Comparison of ENCODE assay signal across 37 mouse cellular contexts in the genomic region with DNA sequence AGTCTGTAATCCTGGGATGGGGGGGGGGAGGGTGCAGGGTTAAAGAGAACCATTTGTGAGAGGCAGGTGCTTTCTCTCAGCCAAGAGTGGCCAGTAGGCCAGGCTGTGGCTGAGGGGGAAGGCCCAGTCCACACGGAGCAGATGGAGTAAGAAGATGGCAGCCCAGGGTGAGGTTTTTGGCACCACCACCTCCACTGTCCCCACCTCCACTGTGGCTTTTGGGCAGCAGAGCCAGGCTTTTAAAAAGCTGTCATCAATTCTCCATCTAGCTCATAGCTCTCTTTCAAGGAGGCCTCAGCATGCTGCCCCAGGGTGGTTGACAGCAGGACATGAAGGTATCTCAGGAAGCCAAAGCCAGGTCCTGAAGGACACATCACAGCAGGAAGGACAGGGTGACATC. TPM values are rescaled to one million over a fixed set of nuclear protein-coding genes. Genes with fewer than 3 reads are reported as not detected.
A peak's percentile ranks its signal among the peaks of the same experiment; 100 is the strongest.
DNase-seq lines count a peak whose midpoint lies in the region; ATAC-seq and TF ChIP-seq lines count a peak whose summit lies in the region.
"Had no signal": no experiment of that assay in that cellular context is flagged by ENCODE, and none has a peak within 500 bp of the region (broad histone marks: within the 10 kb centered on the region; RNA-seq: fewer than 3 reads in every experiment).

No protein-coding gene starts in this region.

- 0 out of 2 replicates have a peak, but pooled peaks cover 12% of the 10 kb centered on the region for H3K4me1 ChIP-seq in forebrain, postnatal 0 days (ENCODE audit: insufficient read depth)
- peaks cover 14% of the 10 kb centered on the region for H3K4me1 ChIP-seq in forebrain, embryonic 12.5 days
- H3K4me1 ChIP-seq: kidney, embryonic 15.5 days had no signal

- H3K9ac ChIP-seq in forebrain, postnatal 0 days, result no peak overlapping the region
- no peak overlapping the region for H3K9ac ChIP-seq in forebrain, embryonic 12.5 days
- H3K9ac ChIP-seq: embryonic facial prominence, embryonic 13.5 days; hindbrain, embryonic 15.5 days; kidney, embryonic 15.5 days; liver, embryonic 14.5 days; neural tube, embryonic 15.5 days; stomach, embryonic 15.5 days had no signal

- DNase-seq in cerebellum, adult 11-12 months, result peak; percentile 65
- no peak for DNase-seq in cerebellum, adult 11 months
- no peak for DNase-seq in forebrain, postnatal 0 days
- DNase-seq in brain, adult 2 months (ENCODE audit: low read depth, low spot score), result peak; percentile 59
- peak; percentile 63 to 64 for DNase-seq in cerebellum, postnatal 14 days
- no peak for DNase-seq in thymus, postnatal 0 days (ENCODE audit: low spot score)
- DNase-seq: adrenal gland, postnatal 10 days; gastrocnemius, postnatal 10 days; kidney, adult 11 months; kidney, postnatal 25 days; liver; lung, adult 2 months; midbrain, embryonic 14.5 days; retina, postnatal 1 day; thymus, adult 18-20 months; thymus, postnatal 36 days had no signal

- no peak for ATAC-seq in forebrain, postnatal 0 days
- no peak for ATAC-seq in forebrain, embryonic 12.5 days (ENCODE audit: low FRiP score)
- ATAC-seq: inflammation-experienced regulatory T-cells, adult 6 months had no signal

- H3K27me3 ChIP-seq in forebrain, postnatal 0 days (ENCODE audit: insufficient read depth, low read length), result no peaks in the 10 kb centered on the region
- no peaks in the 10 kb centered on the region; the same call in 1 of the 2 replicates for H3K27me3 ChIP-seq in forebrain, embryonic 12.5 days
- H3K27me3 ChIP-seq: hindbrain, embryonic 15.5 days; neural tube, embryonic 15.5 days; stomach, embryonic 15.5 days had no signal

- no peak overlapping the region for H3K4me3 ChIP-seq in forebrain, postnatal 0 days (ENCODE audit: low read depth, low read length)
- H3K4me3 ChIP-seq in forebrain, embryonic 12.5 days (replicated peaks), result no peak overlapping the region
- H3K4me3 ChIP-seq: embryonic facial prominence, embryonic 13.5 days; hindbrain, embryonic 10.5 days; hindbrain, embryonic 15.5 days; kidney, embryonic 15.5 days; neural tube, embryonic 15.5 days; stomach, embryonic 15.5 days had no signal

- no peak for TF ChIP-seq CTCF in forebrain, postnatal 0 days (IDR thresholded peaks at IDR 0.05; ENCODE audit: low read depth)

- no peak overlapping the region for H3K4me2 ChIP-seq in forebrain, postnatal 0 days (ENCODE audit: low read depth)
- H3K4me2 ChIP-seq in forebrain, embryonic 12.5 days, result no peak overlapping the region
- H3K4me2 ChIP-seq: embryonic facial prominence, embryonic 13.5 days; hindbrain, embryonic 15.5 days; kidney, embryonic 15.5 days; neural tube, embryonic 15.5 days; stomach, embryonic 15.5 days had no signal

- 0 out of 2 replicates have a peak overlapping the region, but pooled peaks have one; percentile 15 for H3K27ac ChIP-seq in forebrain, postnatal 0 days (ENCODE audit: low read depth, low read length)
- H3K27ac ChIP-seq in forebrain, embryonic 12.5 days, result no peak overlapping the region
- H3K27ac ChIP-seq: embryonic facial prominence, embryonic 13.5 days; hindbrain, embryonic 10.5 days; hindbrain, embryonic 15.5 days; kidney, embryonic 15.5 days; liver, embryonic 14.5 days; macrophage; neural tube, embryonic 15.5 days; stomach, embryonic 15.5 days had no signal

- H3K36me3 ChIP-seq in forebrain, postnatal 0 days (ENCODE audit: insufficient read depth), result no peaks in the 10 kb centered on the region
- no peaks in the 10 kb centered on the region for H3K36me3 ChIP-seq in forebrain, embryonic 12.5 days (replicated peaks)
- H3K36me3 ChIP-seq: embryonic facial prominence, embryonic 13.5 days; G1E; hindbrain, embryonic 10.5 days; hindbrain, embryonic 15.5 days; kidney, embryonic 15.5 days; neural tube, embryonic 15.5 days; stomach, embryonic 15.5 days had no signal

- no peaks in the 10 kb centered on the region for H3K9me3 ChIP-seq in forebrain, postnatal 0 days (ENCODE audit: low read length)
- H3K9me3 ChIP-seq in forebrain, embryonic 12.5 days, result no peaks in the 10 kb centered on the region
- H3K9me3 ChIP-seq: embryonic facial prominence, embryonic 13.5 days; G1E; hindbrain, embryonic 10.5 days; hindbrain, embryonic 15.5 days; kidney, embryonic 15.5 days; neural tube, embryonic 15.5 days; stomach, embryonic 15.5 days had no signal

- WGBS in forebrain, postnatal 0 days, result 80% methylated on average over 1 of the region's 1 CpGs
- whole genome bisulfite sequencing in forebrain, embryonic 12.5 days, result 78% methylated on average over 1 of the region's 1 CpGs

RNA-seq across cellular contexts. Expression of a gene that starts 6.8 kb away (rescaled TPM):
- total RNA-seq in forebrain, postnatal 0 days (2014; rRNA removed), result 47.5 and 72.6 TPM in 2 replicates
- polyA plus RNA-seq in forebrain, postnatal 0 days (2015; fragmentation: Nextera tagmentation; extraction: Ambion mirVana), result 29.3 and 34.2 TPM in 2 replicates
- 22.1 and 25.3 TPM in 2 replicates for polyA plus RNA-seq in forebrain, embryonic 12.5 days (2016; fragmentation: Nextera tagmentation; extraction: Ambion mirVana)
- polyA plus RNA-seq in thymus, postnatal 0 days (2015; fragmentation: Nextera tagmentation; extraction: Ambion mirVana), result 2.7 and 3.3 TPM in 2 replicates
- total RNA-seq: G1E; megakaryocyte-erythroid progenitor cell, adult 5-6 weeks had no signal
- polyA plus RNA-seq: inflammation-experienced regulatory T-cells, adult 6 months; macrophage had no signal

RNA-seq across cellular contexts. Expression of a gene that starts 32.4 kb away (rescaled TPM):
- total RNA-seq in forebrain, postnatal 0 days (2014; rRNA removed), result not detected in 2 replicates
- polyA plus RNA-seq in forebrain, postnatal 0 days (2015; fragmentation: Nextera tagmentation; extraction: Ambion mirVana), result not detected in 2 replicates
- polyA plus RNA-seq in forebrain, embryonic 12.5 days (2016; fragmentation: Nextera tagmentation; extraction: Ambion mirVana), result not detected in 2 replicates
- polyA plus RNA-seq in thymus, postnatal 0 days (2015; fragmentation: Nextera tagmentation; extraction: Ambion mirVana), result not detected in 2 replicates
- total RNA-seq: adrenal gland, postnatal 10 days; common myeloid progenitor, adult 5-6 weeks; G1E; heart, adult 8-10 months; heart, postnatal 14 days; layer of hippocampus, adult 18-20 months; layer of hippocampus, postnatal 14 days; left cerebral cortex, adult 8-10 months; megakaryocyte-erythroid progenitor cell, adult 5-6 weeks had no signal
- polyA plus RNA-seq: embryonic facial prominence, embryonic 13.5 days; G1E; gonadal fat pad, adult 2 months; heart, embryonic 14.5 days; hindbrain, embryonic 10.5 days; hindbrain, embryonic 15.5 days; inflammation-experienced regulatory T-cells, adult 6 months; kidney, embryonic 15.5 days; limb, embryonic 11.5 days; liver, embryonic 14.5 days; lung, adult 2 months; macrophage; midbrain, embryonic 14.5 days; neural tube, embryonic 15.5 days; stomach, embryonic 15.5 days had no signal

RNA-seq across cellular contexts. Expression of a gene that starts 46.8 kb away (rescaled TPM):
- total RNA-seq in forebrain, postnatal 0 days (2014; rRNA removed), result 36.2 and 53.1 TPM in 2 replicates
- 46.9 and 47.3 TPM in 2 replicates for polyA plus RNA-seq in forebrain, postnatal 0 days (2015; fragmentation: Nextera tagmentation; extraction: Ambion mirVana)
- 52.3 and 55.9 TPM in 2 replicates for polyA plus RNA-seq in forebrain, embryonic 12.5 days (2016; fragmentation: Nextera tagmentation; extraction: Ambion mirVana)
- polyA plus RNA-seq in thymus, postnatal 0 days (2015; fragmentation: Nextera tagmentation; extraction: Ambion mirVana), result 62.2 and 78.8 TPM in 2 replicates

Comparison
In these comparisons a context has a peak if more than half of its experiments do, and no peak if none do; other contexts are left out.
1. DNase-seq: peak in cerebellum, adult 11-12 months (single experiment), brain, adult 2 months (single experiment) and cerebellum, postnatal 14 days (2 of 2); none in cerebellum, adult 11 months (single experiment), forebrain, postnatal 0 days (single experiment) and thymus, postnatal 0 days (single experiment).